Comparison of ENCODE assay signal across 20 mouse cellular contexts in genomic region chr4:139446731-139447675, GRCm38 (mm10).
A peak's percentile ranks its signal among the peaks of the same experiment; 100 is the strongest.
DNase-seq lines count a peak whose midpoint lies in the region; ATAC-seq and TF ChIP-seq lines count a peak whose summit lies in the region.
"Had no signal": no experiment of that assay in that cellular context is flagged by ENCODE, and none has a peak within 500 bp of the region (broad histone marks: within the 10 kb centered on the region; RNA-seq: fewer than 3 reads in every experiment).

No protein-coding gene starts in this region.

- no peak overlapping the region for H3K4me3 ChIP-seq in midbrain, postnatal 0 days (ENCODE audit: low read depth, low read length)
- no peak overlapping the region for H3K4me3 ChIP-seq in midbrain, embryonic 14.5 days (replicated peaks; ENCODE audit: low read depth, low read length)
- H3K4me3 ChIP-seq in forebrain, postnatal 0 days (ENCODE audit: low read depth, low read length): no peak overlapping the region
- H3K4me3 ChIP-seq: forebrain, embryonic 12.5 days; heart, embryonic 12.5 days; layer of hippocampus, adult 2 months; limb, embryonic 10.5 days; midbrain, embryonic 15.5 days; stomach, embryonic 15.5 days had no signal

- no peaks in the 10 kb centered on the region for H3K27me3 ChIP-seq in midbrain, postnatal 0 days (ENCODE audit: insufficient read depth, low read length)
- H3K27me3 ChIP-seq in midbrain, embryonic 14.5 days (ENCODE audit: control insufficient read depth, insufficient read depth, low read length): no peaks in the 10 kb centered on the region
- no peaks in the 10 kb centered on the region for H3K27me3 ChIP-seq in forebrain, postnatal 0 days (ENCODE audit: insufficient read depth, low read length)
- H3K27me3 ChIP-seq: forebrain, embryonic 12.5 days; heart, embryonic 12.5 days; midbrain, embryonic 15.5 days; stomach, embryonic 15.5 days had no signal

- H3K4me1 ChIP-seq in midbrain, postnatal 0 days (ENCODE audit: insufficient read depth, low read length): no peaks in the 10 kb centered on the region
- no peaks in the 10 kb centered on the region for H3K4me1 ChIP-seq in midbrain, embryonic 14.5 days (ENCODE audit: control insufficient read depth, insufficient read depth, low read length)
- H3K4me1 ChIP-seq in forebrain, postnatal 0 days (ENCODE audit: insufficient read depth): no peaks in the 10 kb centered on the region
- H3K4me1 ChIP-seq: forebrain, embryonic 12.5 days; heart, embryonic 12.5 days; limb, embryonic 10.5 days; midbrain, embryonic 15.5 days; stomach, embryonic 15.5 days had no signal

- no peak for TF ChIP-seq CTCF in midbrain, postnatal 0 days (IDR thresholded peaks at IDR 0.05)
- TF ChIP-seq CTCF in forebrain, postnatal 0 days (IDR thresholded peaks at IDR 0.05; ENCODE audit: low read depth): no peak

- peak; percentile 43 for DNase-seq in cerebellum, adult 11-12 months
- DNase-seq in cerebellum, postnatal 36 days: no peak
- no peak for DNase-seq in midbrain, postnatal 0 days (ENCODE audit: low spot score)
- no peak for DNase-seq in midbrain, embryonic 14.5 days
- DNase-seq in brain, adult 2 months (ENCODE audit: low read depth, low spot score): peak; percentile 43
- DNase-seq in thymus, postnatal 25 days: no peak
- DNase-seq in forebrain, postnatal 0 days: no peak
- DNase-seq: cerebellum, postnatal 10 days; heart, postnatal 4 days; right cerebral cortex, adult 18-20 months had no signal

- H3K4me2 ChIP-seq in midbrain, postnatal 0 days (ENCODE audit: low read depth, low read length, poor library complexity, severe bottlenecking): no peak overlapping the region
- H3K4me2 ChIP-seq in midbrain, embryonic 14.5 days (ENCODE audit: low read length): no peak overlapping the region
- H3K4me2 ChIP-seq in forebrain, postnatal 0 days (ENCODE audit: low read depth): no peak overlapping the region
- H3K4me2 ChIP-seq: forebrain, embryonic 12.5 days; heart, embryonic 12.5 days; liver, embryonic 11.5 days; midbrain, embryonic 15.5 days; stomach, embryonic 15.5 days had no signal

- no peak for ATAC-seq in midbrain, postnatal 0 days (ENCODE audit: low FRiP score)
- no peak for ATAC-seq in midbrain, embryonic 14.5 days (ENCODE audit: low FRiP score, low TSS enrichment)
- no peak for ATAC-seq in forebrain, postnatal 0 days
- ATAC-seq: hindbrain, embryonic 16.5 days; intestine, postnatal 0 days; midbrain, embryonic 15.5 days had no signal

- peaks cover 93% of the 10 kb centered on the region for H3K36me3 ChIP-seq in midbrain, postnatal 0 days (ENCODE audit: insufficient read depth, low read length)
- H3K36me3 ChIP-seq in midbrain, embryonic 14.5 days (ENCODE audit: control insufficient read depth, insufficient read depth, low read length): peaks cover 99% of the 10 kb centered on the region
- peaks cover 97% of the 10 kb centered on the region for H3K36me3 ChIP-seq in forebrain, postnatal 0 days (ENCODE audit: insufficient read depth)

- no peak overlapping the region for H3K9ac ChIP-seq in midbrain, postnatal 0 days (replicated peaks; ENCODE audit: low read length, poor library complexity, severe bottlenecking)
- no peak overlapping the region for H3K9ac ChIP-seq in midbrain, embryonic 14.5 days (replicated peaks; ENCODE audit: low read length)
- no peak overlapping the region for H3K9ac ChIP-seq in forebrain, postnatal 0 days
- H3K9ac ChIP-seq: forebrain, embryonic 12.5 days; heart, embryonic 12.5 days; midbrain, embryonic 15.5 days; stomach, embryonic 15.5 days had no signal

- WGBS in midbrain, postnatal 0 days: 93% methylated on average over 11 of the region's 11 CpGs
- WGBS in midbrain, embryonic 14.5 days: 94% methylated on average over 11 of the region's 11 CpGs
- 83% methylated on average over 11 of the region's 11 CpGs for WGBS in forebrain, postnatal 0 days

- no peaks in the 10 kb centered on the region for H3K9me3 ChIP-seq in midbrain, postnatal 0 days (ENCODE audit: low read length)
- H3K9me3 ChIP-seq in midbrain, embryonic 14.5 days (ENCODE audit: control insufficient read depth, low read length): no peaks in the 10 kb centered on the region
- H3K9me3 ChIP-seq in forebrain, postnatal 0 days (ENCODE audit: low read length): no peaks in the 10 kb centered on the region
- H3K9me3 ChIP-seq: forebrain, embryonic 12.5 days; heart, embryonic 12.5 days; limb, embryonic 10.5 days; midbrain, embryonic 15.5 days; stomach, embryonic 15.5 days had no signal

- H3K27ac ChIP-seq in midbrain, postnatal 0 days (ENCODE audit: low read depth, low read length): 0 out of 2 replicates have a peak overlapping the region, but pooled peaks have one; percentile 32
- no peak overlapping the region for H3K27ac ChIP-seq in midbrain, embryonic 14.5 days (replicated peaks; ENCODE audit: low read depth, low read length)
- H3K27ac ChIP-seq in forebrain, postnatal 0 days (ENCODE audit: low read depth, low read length): no peak overlapping the region
- H3K27ac ChIP-seq: forebrain, embryonic 12.5 days; kidney, postnatal 0 days; layer of hippocampus, adult 2 months; limb, embryonic 10.5 days; midbrain, embryonic 15.5 days; stomach, embryonic 15.5 days had no signal

Comparison
In these comparisons a context has a peak if more than half of its experiments do, and no peak if none do; other contexts are left out.
1. DNase-seq: peak in cerebellum, adult 11-12 months (single experiment) and brain, adult 2 months (single experiment); none in cerebellum, postnatal 36 days (0 of 2), midbrain, postnatal 0 days (single experiment), midbrain, embryonic 14.5 days (single experiment), thymus, postnatal 25 days (single experiment) and forebrain, postnatal 0 days (single experiment).